Mouse (Mus musculus) left cerebral cortex, postnatal 25 days (tissue): Measurements from ENCODE around the gene Clstn1. TPM values are rescaled to one million over a fixed set of nuclear protein-coding genes. Genes with fewer than 3 reads are reported as not detected.

Experiments
- DNase-seq, 2 experiments: peaks; one replicate each; pipeline ENCODE4 v3.0.0; 2022; ENCODE audit warnings: low spot score in 2 of 2, mixed read lengths in 1 of 2
- intact Hi-C: fragments of 180-260 bp; cut with DNase I; formaldehyde crosslinking; loops from one replicate; pipeline ENCODE4 v1.15.1; 2025
- microRNA-seq, 2 experiments: library from miRNA; unstranded; fragments of <30 nt; microRNA quantifications; one replicate each; pipeline ENCODE4 v1.2.0; 2022
- total RNA-seq, 2 experiments: library from RNA; stranded (reverse); gene quantifications; 2 replicates each; pipeline ENCODE4 v1.2.3; 2021

Gene Clstn1
- total RNA-seq, 2 experiments from 2014 or later: 1,368 to 1,474 TPM

- DNase-seq: no peak
- intact Hi-C loops: no loop called here
Measured at GRCm38 (mm10) chr4:149696189-149696971, 110.1 kb downstream of the Clstn1 start.

DNA sequence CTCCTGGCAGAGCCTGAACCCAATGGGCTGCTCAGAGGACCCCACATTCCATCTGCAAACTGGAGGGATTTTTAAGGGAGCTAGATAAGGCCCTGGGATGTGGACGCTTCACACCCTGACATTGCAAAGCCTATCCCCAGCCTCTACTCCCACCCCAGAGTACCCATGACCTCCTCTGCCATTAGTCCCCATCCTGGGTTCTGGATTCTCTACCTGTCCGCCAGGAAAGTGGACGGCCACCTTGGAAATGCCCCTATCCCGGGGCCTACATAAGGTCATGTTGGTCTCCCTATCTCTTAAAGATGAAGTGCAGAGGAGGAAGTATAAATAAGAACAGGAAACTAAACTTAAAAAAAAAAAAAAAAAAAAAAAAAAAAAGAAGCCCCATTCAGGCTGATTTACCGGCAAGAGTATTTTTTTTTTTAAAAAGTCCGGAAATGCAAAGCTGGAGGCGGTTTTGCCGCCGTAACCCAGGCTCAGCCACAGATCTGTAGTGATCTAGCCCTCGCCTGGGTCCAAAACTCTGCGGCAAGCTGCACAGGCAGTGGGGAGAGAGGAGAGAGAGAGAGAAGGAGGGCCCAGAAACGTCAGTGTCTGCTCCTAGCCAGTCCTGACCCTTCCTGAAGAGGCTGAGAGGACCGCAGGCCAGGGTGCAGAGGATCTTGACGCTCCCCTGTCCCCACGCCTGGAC is 111.4 kb downstream of the Clstn1 start:
- intact Hi-C loops: no loop called here

GRCm38 (mm10) chr4:149698197-149698821 is 112.0 kb downstream of the Clstn1 start:
- intact Hi-C loops: no loop called here
- peak; percentile 18 to 27 for DNase-seq

More for the DNA sequence above, 111.4 kb downstream of the Clstn1 start:
- no peak for DNase-seq

Small RNAs within 50 kb of the gene (microRNA-seq; reads per million reads assigned to microRNA genes)
- gene Mir5616: 0.74 to 1.0 reads per million in 2 experiments
- gene Mir7023: 1.2 to 2.0 reads per million in 2 experiments

Other genes starting within 250 kb of the Clstn1 start
- 100 to 1,000 TPM in 1 of 2 experiments, 10 to 100 TPM in 1; 93.9 to 103 TPM for gene Ube4b, start 159.7 kb upstream of the Clstn1 start, total RNA-seq
- gene Rbp7, start 131.5 kb upstream of the Clstn1 start, total RNA-seq: not detected
- gene Tmem274, start 109.1 kb upstream of the Clstn1 start, total RNA-seq: not detected
- 1 to 10 TPM; 8.1 to 8.9 TPM for gene Nmnat1, start 101.3 kb upstream of the Clstn1 start, total RNA-seq
- gene Lzic, start 101.2 kb upstream of the Clstn1 start, total RNA-seq: 10 to 100 TPM; 18.7 to 19.8 TPM
- gene Ctnnbip1, start 68.2 kb upstream of the Clstn1 start, total RNA-seq: 10 to 100 TPM; 40.3 to 41.9 TPM
- gene Pik3cd, start 116.1 kb downstream of the Clstn1 start, total RNA-seq: 10 to 100 TPM; 20.0 to 25.9 TPM
- 10 to 100 TPM; 59.6 to 65.5 TPM for gene Tmem201, start 151.6 kb downstream of the Clstn1 start, total RNA-seq
- 10 to 100 TPM; 29.2 to 36.0 TPM for gene Slc25a33, start 187.8 kb downstream of the Clstn1 start, total RNA-seq